Mouse (Mus musculus) gonadal fat pad, adult 2 months (tissue): ENCODE data around the gene Smg7. TPM values are rescaled to one million over a fixed set of nuclear protein-coding genes. Genes with fewer than 3 reads are reported as not detected.

Experiments used
- DNase-seq: peaks from one replicate; pipeline ENCODE4 v3.0.0-alpha.2; 2012; ENCODE audit warnings: low read depth
- polyA plus RNA-seq: library from polyadenylated mRNA; depleted of rRNA; stranded (reverse); fragments of >200 nt; gene quantifications from 2 replicates; pipeline ENCODE4 v1.2.3, GENCODE M21; 2012; rRNA removed

Gene Smg7
- polyA plus RNA-seq, 1 experiment: 39.9 TPM

DNA sequence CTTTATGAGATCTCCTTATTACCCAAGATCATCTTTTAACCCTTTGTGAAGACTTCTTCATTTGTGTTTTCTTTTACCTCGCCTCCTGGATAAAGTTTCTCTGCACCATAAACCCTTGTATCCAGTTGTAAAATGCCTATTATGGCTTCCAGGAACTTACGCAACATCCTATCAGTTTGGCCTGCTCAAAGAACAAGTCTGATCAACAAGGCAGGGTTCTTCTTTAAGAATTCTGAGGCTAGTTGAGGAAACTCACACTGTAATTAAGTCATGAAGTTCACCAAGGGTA lies 94.1 kb downstream of the Smg7 start:
- no peak for DNase-seq

DNA sequence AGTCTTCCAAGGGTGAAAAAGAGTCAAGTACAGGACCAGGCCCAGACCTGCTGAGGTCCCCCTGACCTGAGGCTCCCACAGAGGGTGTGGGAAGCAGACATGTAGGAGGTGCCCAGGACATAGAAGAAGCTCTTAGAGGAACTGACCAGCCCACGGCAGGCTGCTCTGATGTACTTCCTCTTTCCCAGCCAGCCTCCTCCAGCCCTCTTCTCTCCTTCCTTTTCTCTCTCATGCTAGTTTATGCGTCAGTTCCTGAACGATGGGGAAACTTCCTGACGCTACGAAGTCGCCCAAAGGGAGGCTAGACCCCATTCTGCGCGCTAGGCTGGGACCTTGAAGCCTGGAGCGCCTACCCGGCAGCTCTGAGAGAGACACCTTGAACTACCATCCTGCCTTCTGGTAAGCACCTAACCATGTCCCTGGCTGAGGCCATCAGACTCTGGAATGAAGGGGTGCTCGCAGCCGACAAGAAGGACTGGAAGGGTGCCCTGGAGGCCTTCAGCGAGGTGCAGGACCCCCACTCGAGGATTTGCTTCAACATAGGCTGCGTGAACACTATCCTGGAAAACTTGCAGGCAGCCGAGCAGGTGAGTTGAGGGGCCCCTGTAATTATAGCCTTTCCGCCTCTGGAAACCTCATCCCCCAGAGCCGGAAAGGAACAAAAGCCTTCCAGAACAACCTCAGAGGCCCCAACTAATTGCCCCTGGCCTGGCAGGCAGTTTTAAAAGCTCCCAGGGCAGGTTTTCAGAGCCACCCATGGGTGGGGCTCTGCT lies 94.6 kb downstream of the Smg7 start:
- no peak for DNase-seq

DNA sequence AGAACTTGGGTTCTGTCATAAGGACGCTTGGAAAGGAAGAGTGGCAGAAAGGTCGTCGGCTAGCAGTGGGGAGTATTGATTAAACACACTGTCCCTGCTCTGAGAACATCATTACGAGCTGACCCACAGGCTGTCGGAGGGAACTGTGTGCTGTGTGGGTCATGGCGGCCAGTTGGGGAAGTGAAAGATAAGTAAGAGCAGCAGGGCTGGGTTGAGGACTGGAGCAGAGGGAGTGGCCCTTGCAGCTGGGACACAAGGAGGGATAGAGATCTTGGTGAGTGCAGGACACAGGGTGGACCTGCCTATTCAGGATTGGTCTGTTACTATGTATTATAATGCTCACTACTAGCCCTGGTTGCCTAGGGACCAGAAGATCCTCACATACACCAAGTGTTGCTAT lies 97.5 kb downstream of the Smg7 start:
- DNase-seq: no peak

DNA sequence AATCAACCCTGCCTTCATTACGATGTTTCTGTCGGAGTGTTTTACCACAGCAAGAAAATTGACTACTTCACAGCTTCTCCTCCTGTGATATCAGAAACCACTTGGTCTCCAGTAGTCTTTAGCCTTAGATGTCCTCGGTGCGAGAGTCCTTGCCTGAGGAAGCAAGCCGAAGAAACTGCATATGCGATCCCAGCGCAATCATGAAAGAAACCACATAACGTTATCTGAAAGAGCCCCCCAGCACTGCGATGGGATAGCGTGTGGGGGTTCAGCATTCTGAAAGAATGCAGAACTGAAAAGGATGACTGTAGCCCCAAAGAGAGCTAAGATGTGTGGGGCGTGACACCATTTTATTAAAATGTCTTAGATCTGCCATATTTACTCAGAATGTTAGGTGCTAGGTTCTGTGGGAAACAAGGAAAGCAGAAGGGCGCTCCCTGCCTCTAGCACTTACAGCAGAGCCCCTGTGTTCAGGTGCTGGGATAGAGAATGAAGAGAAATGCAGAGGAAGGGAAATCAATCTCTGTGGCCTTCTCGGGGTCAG lies 101.7 kb downstream of the Smg7 start:
- DNase-seq: no peak

DNA sequence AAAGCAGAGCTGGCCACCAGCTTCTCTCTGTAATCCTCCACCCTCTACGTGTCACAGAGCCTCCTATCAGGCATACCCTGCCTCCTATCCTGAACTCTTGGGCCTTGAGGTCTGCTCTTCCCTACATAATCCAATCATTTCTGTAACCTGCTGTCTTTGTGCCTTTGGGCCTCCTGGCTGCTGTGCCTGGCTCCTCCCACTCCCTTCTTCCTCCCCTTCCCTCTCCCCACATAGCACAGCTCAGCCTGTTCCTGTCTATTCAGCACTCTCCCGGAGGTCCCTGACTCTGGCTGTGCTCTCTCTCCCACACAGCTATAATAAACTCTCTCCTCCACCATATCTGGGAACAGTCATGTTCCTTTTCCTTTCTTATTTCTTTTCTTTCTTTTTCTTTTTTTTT lies 102.5 kb downstream of the Smg7 start, which contains the start of gene Ncf2:
Gene Ncf2, plus strand, starts transcription at position 298 of the 400 bp plus-strand sequence.
- no peak for DNase-seq

DNA sequence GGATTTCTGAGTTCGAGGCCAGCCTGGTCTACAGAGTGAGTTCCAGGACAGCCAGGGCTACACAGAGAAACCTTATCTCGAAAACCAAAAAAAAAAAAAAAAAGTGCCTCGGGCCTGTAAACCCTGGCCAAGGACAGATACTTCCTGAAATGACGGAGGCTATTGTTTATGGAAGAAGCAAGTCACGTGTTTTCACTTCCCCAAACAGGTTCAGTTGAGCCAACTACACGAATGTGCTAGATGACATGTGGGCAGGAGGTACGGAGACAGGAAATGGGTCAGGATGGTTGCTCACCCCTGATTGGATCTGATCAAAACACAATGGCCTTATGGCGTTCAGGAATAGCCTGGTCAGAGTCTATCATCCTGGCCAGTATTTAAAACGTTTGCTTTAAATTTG lies 104.3 kb downstream of the Smg7 start:
- no peak for DNase-seq

DNA sequence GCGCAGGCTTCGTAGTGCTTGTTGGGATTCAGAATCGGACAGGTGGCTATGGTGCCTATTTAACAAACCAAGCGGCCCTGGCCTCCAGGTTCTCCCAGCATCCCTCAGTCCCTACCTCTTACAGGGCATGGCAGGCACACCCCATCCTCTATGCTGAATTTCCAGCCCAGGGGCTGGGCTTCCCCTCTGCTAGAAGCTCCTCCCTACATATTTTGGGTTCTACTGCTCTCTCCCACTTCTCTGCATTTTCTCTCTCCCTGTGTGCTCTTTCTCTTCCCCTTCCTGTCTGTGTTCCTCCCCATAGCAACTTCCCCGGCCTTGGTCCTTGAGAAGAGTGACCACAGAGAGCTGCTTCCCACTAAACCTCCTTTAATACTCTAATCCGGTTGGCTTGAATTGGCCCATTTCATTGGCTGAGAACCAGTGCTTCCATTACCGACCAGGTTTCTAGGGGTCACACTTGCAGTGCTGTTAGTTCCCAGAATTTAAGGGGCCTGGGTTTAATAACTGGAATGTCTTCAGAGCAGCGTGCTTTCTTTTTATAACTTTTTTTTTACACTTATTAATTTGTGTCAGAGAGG lies 105.7 kb downstream of the Smg7 start:
- no peak for DNase-seq

DNA sequence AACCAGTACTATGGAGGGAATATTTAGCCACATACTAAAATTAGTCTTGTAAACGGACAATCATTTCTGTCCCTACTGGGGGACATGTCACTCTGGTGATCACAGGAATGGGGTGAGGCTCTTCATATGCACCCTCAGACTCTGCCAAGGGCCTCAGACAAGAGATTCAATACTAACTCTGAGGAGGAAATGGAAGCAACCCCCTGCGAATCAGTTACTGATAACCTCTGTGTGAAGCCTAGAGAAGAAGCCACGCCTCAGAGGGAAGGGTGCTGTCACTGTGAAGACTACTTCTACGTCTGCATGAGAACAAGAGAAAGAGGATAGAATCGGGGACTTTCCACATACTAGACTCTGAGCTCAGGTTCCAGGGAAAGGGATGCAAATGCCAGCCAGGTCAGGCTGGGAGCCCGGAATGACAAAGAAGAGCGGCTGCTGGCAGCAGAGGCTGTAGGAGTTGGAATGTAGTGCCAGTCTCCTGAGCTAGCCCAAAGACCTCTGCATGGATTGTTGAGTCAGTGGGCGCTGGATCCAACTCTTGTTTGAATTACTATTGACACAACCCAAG lies 106.7 kb downstream of the Smg7 start:
- no peak for DNase-seq

DNA sequence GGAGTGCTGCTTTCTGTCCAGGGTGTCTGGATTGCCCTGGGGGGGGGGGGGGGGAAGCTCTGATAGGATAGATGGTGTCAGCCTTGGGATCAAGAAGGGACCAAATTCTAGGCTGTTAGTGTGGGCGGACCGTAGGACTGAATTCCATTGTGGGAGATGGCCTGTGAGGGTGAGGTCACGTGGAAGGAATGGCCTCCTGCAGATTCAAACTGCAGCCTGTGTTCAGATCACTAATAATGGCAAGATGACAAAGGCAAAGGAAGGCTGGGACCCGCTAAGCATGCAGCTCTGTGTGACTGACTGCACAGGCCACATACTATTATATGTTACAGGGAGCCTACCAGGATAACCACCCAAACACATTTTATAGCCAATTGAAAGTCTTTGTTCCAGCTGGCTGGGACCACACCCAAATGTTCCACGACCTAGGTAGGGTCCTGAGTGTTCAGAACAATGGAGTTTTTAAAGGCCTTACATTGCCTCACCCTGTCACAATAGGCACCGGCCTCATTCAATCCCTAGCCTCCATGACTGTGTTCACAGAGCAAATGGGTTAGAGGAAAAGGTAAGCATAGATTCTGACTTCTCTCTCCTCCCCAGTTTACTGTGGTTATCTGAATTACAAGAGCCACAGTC lies 108.8 kb downstream of the Smg7 start:
- DNase-seq: no peak

DNA sequence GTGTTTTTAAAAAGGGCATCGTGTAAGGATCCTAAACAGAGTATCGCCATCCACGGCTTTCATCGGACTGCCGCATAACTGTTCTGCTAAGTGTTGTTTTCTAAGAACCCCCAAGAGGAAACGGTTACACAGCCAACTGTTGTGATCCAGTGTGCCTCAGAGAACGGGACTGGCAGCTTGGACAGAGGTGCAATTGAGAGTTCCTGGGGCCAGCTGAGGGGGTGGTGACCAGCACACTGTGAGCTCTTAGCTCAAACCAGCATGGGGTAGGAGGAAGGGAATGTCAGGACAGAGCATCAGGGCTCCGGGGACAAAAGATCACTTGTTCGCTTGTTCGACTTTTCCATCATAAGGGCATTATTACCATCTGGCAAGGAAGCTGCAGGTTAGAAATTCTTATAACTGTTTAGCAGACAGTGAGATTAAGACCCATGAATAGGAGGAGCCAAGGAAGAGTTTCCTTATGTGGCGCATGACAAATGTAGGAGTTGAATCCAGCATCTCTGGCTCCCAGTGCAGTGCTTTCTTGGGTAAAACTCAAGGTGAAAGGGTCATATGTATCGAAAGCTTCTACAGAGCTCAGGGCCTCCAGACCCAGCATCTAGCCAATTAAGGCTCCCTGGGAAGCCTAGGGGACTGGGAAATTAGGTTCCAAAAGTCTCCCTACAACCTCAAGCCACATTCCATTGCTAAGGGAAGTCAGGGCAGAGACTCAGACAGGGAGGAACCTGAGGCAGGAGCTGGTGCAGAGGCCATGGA lies 109.5 kb downstream of the Smg7 start:
- no peak for DNase-seq

DNA sequence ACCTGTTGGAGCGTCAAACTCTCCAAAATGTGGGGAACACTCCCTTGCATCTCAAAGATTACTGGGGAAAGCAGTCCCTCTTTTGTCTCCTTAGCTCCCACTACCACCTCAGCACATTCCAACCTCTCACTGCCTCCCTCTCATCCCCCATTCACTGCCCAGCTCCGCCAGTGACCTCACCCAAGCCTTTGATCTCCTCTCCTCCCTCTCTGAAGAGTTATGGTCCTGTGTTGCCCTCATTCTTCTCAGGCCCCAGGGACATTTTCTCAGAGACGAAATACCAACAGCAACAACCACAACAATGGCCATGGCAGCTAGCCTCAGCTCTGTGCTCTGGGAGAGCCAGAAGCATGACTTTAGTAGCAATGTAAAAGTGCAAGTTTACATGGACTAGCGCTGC lies 111.2 kb downstream of the Smg7 start:
- no peak for DNase-seq

DNA sequence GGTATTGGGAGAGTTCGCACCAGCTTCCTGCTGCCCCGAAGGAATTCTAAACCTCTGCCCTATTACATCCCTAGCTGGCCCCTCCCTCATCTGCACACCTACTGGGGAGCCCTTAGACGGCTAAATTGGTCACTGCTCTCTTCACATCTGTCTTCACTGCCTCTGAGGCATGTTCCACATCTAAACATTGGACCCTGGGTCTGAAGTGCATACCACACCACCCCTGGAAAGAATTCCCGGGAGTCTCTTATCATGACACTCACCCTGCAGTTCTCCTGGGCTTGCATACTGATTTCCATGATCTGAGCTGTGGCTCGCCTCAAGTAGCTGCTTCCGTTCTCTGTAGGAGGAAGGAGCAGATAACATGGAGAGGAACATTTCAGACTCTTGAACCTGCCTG lies 111.6 kb downstream of the Smg7 start:
- no peak for DNase-seq

DNA sequence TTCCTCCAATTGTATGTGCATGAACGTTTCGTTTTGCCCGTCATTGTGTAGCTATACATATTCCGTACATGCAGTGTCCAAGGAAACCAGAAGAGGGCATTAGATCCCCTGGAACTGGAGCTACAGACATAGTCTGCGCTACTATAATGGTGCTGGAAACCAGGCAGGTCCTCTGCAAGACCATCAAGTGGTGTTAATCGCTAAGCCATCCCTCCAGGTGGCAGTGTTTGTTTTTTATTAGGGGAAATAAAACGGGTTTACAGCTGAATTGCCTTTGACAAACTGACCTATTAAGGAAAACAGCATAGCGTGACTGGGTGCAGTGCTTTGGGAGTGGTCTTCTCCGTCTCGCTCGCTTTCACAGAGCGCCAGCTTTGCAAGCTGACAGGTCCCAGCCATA lies 112.2 kb downstream of the Smg7 start:
- DNase-seq: no peak

DNA sequence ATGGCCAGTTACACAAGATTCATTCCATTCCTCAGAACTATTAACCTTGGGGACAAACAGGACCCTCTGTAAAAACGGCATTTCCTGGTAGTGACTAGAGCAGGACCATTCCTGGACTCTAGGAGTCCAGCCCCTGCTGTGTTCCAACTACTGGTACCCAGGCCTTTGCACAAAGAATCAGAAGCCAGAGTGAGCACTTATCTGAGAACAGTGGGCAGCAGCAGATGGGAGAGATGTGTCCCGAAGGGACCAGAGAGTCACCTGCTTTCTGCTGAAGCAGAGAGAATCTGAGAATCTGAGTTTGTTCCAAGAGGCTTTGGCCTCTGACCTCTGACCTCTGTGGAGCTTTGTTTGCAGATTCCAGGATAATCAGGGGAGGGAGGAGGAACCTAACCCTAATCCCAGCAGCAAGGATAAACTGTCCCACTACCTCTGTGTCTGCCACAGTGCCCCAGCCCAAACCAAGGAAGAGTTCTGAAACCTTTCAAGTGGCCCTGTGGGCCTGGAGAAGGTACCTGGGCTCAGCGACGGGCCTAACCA lies 114.3 kb downstream of the Smg7 start:
- DNase-seq: no peak

Other genes starting within 250 kb of the Smg7 start
- gene Apobec4, start 152.1 kb downstream of the Smg7 start, polyA plus RNA-seq: not detected in 2 replicates
- 18.1 and 21.5 TPM in 2 replicates for gene Rgl1, start 136.3 kb downstream of the Smg7 start, polyA plus RNA-seq
- 83.3 and 101 TPM in 2 replicates for gene Arpc5, start 136.1 kb downstream of the Smg7 start, polyA plus RNA-seq
- 65.7 and 76.4 TPM in 2 replicates for gene Ncf2, start 102.5 kb downstream of the Smg7 start, polyA plus RNA-seq
- 1.1 and 1.2 TPM in 2 replicates for gene Nmnat2, start 52.3 kb upstream of the Smg7 start, polyA plus RNA-seq